8 mouse cellular contexts compared by ENCODE assay signal in the genomic region with DNA sequence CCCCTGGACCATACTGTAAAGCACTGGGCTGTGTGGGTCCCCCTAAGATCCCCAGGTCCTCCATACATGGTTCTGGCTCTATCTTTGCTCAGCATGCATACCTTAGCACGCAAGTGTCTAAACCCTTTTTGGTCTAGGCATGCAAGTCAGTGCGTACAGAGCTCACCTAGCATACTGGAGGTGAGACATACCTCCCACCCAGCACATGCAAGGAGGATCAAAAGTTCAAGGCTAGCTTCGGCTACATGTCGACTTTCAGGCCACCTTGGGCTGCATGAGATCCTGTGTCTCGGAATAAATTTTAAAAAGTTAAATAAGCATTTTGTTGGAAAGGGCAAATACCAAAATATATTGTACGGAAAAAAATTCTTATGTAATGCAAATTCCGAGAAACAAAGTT. TPM values are rescaled to one million over a fixed set of nuclear protein-coding genes. Genes with fewer than 3 reads are reported as not detected.
DNase-seq lines count a peak whose midpoint lies in the region; ATAC-seq and TF ChIP-seq lines count a peak whose summit lies in the region.

No protein-coding gene starts in this region.

- no peaks in the 10 kb centered on the region for H3K9me3 ChIP-seq in heart, embryonic 16.5 days (replicated peaks; ENCODE audit: control insufficient read depth, low read length)
- H3K9me3 ChIP-seq in embryonic facial prominence, embryonic 10.5 days, result no peaks in the 10 kb centered on the region
- no peaks in the 10 kb centered on the region for H3K9me3 ChIP-seq in hindbrain, postnatal 0 days (ENCODE audit: low read length)
- H3K9me3 ChIP-seq in midbrain, embryonic 16.5 days (replicated peaks; ENCODE audit: control insufficient read depth, low read length, poor library complexity, severe bottlenecking), result no peaks in the 10 kb centered on the region

- H3K4me2 ChIP-seq in heart, embryonic 16.5 days (ENCODE audit: low read depth, low read length), result peak overlapping the region; percentile 63
- H3K4me2 ChIP-seq in hindbrain, postnatal 0 days (ENCODE audit: low read depth, low read length), result peak overlapping the region; percentile 52
- H3K4me2 ChIP-seq in midbrain, embryonic 16.5 days (ENCODE audit: low read length), result peak overlapping the region; percentile 58

- TF ChIP-seq CTCF in hindbrain, postnatal 0 days (IDR thresholded peaks at IDR 0.05; ENCODE audit: low read depth), result no peak

- no peak for ATAC-seq in heart, embryonic 16.5 days (replicated peaks; ENCODE audit: extremely low read depth, insufficient read depth, low FRiP score)
- no peak for ATAC-seq in hindbrain, postnatal 0 days
- ATAC-seq in midbrain, embryonic 16.5 days, result peak; percentile 46
- no peak for ATAC-seq in cerebellum, adult (ENCODE audit: insufficient number of reproducible peaks, low FRiP score, low TSS enrichment)
- no peak for ATAC-seq in megakaryocyte-erythroid progenitor cell, adult 5-6 weeks (replicated peaks; ENCODE audit: low FRiP score, low TSS enrichment, poor library complexity, severe bottlenecking)

- no peaks in the 10 kb centered on the region for H3K27me3 ChIP-seq in heart, embryonic 16.5 days (ENCODE audit: control insufficient read depth, insufficient read depth, low read length)
- no peaks in the 10 kb centered on the region for H3K27me3 ChIP-seq in embryonic facial prominence, embryonic 10.5 days (replicated peaks; ENCODE audit: low read depth, poor library complexity, severe bottlenecking)
- H3K27me3 ChIP-seq in hindbrain, postnatal 0 days (ENCODE audit: insufficient read depth, low read length), result no peaks in the 10 kb centered on the region
- no peaks in the 10 kb centered on the region for H3K27me3 ChIP-seq in midbrain, embryonic 16.5 days (ENCODE audit: control insufficient read depth, insufficient read depth, low read depth, low read length)

- peaks cover 6% of the 10 kb centered on the region for H3K4me1 ChIP-seq in heart, embryonic 16.5 days (ENCODE audit: control insufficient read depth, insufficient read depth, low read length)
- peaks cover 6% of the 10 kb centered on the region for H3K4me1 ChIP-seq in embryonic facial prominence, embryonic 10.5 days
- 0 out of 2 replicates have a peak, but pooled peaks cover 5% of the 10 kb centered on the region for H3K4me1 ChIP-seq in hindbrain, postnatal 0 days (ENCODE audit: insufficient read depth, low read length)
- H3K4me1 ChIP-seq in midbrain, embryonic 16.5 days (ENCODE audit: control insufficient read depth, insufficient read depth, low read length), result peaks cover 6% of the 10 kb centered on the region

- 34% methylated on average over 7 of the region's 7 CpGs for WGBS in heart, embryonic 16.5 days
- WGBS in embryonic facial prominence, embryonic 10.5 days, result 46% methylated on average over 7 of the region's 7 CpGs
- WGBS in hindbrain, postnatal 0 days, result 39% methylated on average over 7 of the region's 7 CpGs
- 41% methylated on average over 7 of the region's 7 CpGs for WGBS in midbrain, embryonic 16.5 days

- peak overlapping the region; percentile 45 for H3K4me3 ChIP-seq in heart, embryonic 16.5 days (ENCODE audit: low read length)
- peak overlapping the region; percentile 47 for H3K4me3 ChIP-seq in embryonic facial prominence, embryonic 10.5 days
- H3K4me3 ChIP-seq in hindbrain, postnatal 0 days (ENCODE audit: low read length), result peak overlapping the region; percentile 31
- H3K4me3 ChIP-seq in midbrain, embryonic 16.5 days (ENCODE audit: low read depth, low read length), result peak overlapping the region; percentile 34

- peak overlapping the region; percentile 33; the same call in 1 of the 2 replicates for H3K9ac ChIP-seq in heart, embryonic 16.5 days (ENCODE audit: low read length)
- H3K9ac ChIP-seq in hindbrain, postnatal 0 days (replicated peaks; ENCODE audit: low read length), result no peak overlapping the region
- no peak overlapping the region for H3K9ac ChIP-seq in midbrain, embryonic 16.5 days (ENCODE audit: low read depth, low read length)

- H3K36me3 ChIP-seq in heart, embryonic 16.5 days (ENCODE audit: control insufficient read depth, insufficient read depth), result no peaks in the 10 kb centered on the region
- H3K36me3 ChIP-seq in embryonic facial prominence, embryonic 10.5 days (replicated peaks), result no peaks in the 10 kb centered on the region
- H3K36me3 ChIP-seq in hindbrain, postnatal 0 days (ENCODE audit: insufficient read depth, low read length), result no peaks in the 10 kb centered on the region
- no peaks in the 10 kb centered on the region for H3K36me3 ChIP-seq in midbrain, embryonic 16.5 days (ENCODE audit: control insufficient read depth, insufficient read depth, low read length)

- DNase-seq in heart, adult 18-20 months, result no peak
- no peak for DNase-seq in embryonic facial prominence, embryonic 10.5 days (ENCODE audit: low spot score)
- no peak for DNase-seq in hindbrain, postnatal 0 days (ENCODE audit: low spot score)
- DNase-seq in left cerebral cortex, adult 9 months (ENCODE audit: low spot score in 2 of 2), result no peak

- H3K27ac ChIP-seq in heart, embryonic 16.5 days (ENCODE audit: low read length), result peak overlapping the region; percentile 43
- peak overlapping the region; percentile 30 for H3K27ac ChIP-seq in embryonic facial prominence, embryonic 10.5 days (replicated peaks)
- no peak overlapping the region; the same call in 1 of the 2 replicates for H3K27ac ChIP-seq in hindbrain, postnatal 0 days
- H3K27ac ChIP-seq in midbrain, embryonic 16.5 days (ENCODE audit: low read length), result peak overlapping the region; percentile 72

RNA-seq across cellular contexts. Expression of gene Aacs, which starts 10.4 kb away (rescaled TPM):
- 15.6 and 16.7 TPM in 2 replicates for polyA plus RNA-seq in heart, embryonic 16.5 days (2015; fragmentation: Nextera tagmentation; extraction: Ambion mirVana)
- 1 to 10 TPM; 4.9 to 9.9 TPM for total RNA-seq in heart, adult 18-20 months (2021)
- 51.2 and 60.1 TPM in 2 replicates for polyA plus RNA-seq in embryonic facial prominence, embryonic 10.5 days (2016; fragmentation: Nextera tagmentation; extraction: Ambion mirVana)
- 124 and 125 TPM in 2 replicates for total RNA-seq in hindbrain, postnatal 0 days (2014; rRNA removed)
- 77.3 and 77.6 TPM in 2 replicates for polyA plus RNA-seq in hindbrain, postnatal 0 days (2015; fragmentation: Nextera tagmentation; extraction: Ambion mirVana)
- 100 and 125 TPM in 2 replicates for polyA plus RNA-seq in midbrain, embryonic 16.5 days (2015; fragmentation: Nextera tagmentation; extraction: Ambion mirVana)
- 8.4 and 8.7 TPM in 2 replicates for total RNA-seq in megakaryocyte-erythroid progenitor cell, adult 5-6 weeks (2014; fragmentation: Nextera tagmentation)
- 3.2 and 3.8 TPM in 2 replicates for total RNA-seq in megakaryocyte-erythroid progenitor cell, adult 5-6 weeks (2017)

RNA-seq across cellular contexts. Expression of gene Bri3bp, which starts 23.8 kb away (rescaled TPM):
- polyA plus RNA-seq in heart, embryonic 16.5 days (2015; fragmentation: Nextera tagmentation; extraction: Ambion mirVana), result 44.1 and 45.2 TPM in 2 replicates
- 10 to 100 TPM; 50.9 to 54.5 TPM for total RNA-seq in heart, adult 18-20 months (2021)
- polyA plus RNA-seq in embryonic facial prominence, embryonic 10.5 days (2016; fragmentation: Nextera tagmentation; extraction: Ambion mirVana), result 50.9 and 52.2 TPM in 2 replicates
- 89.3 and 91.2 TPM in 2 replicates for total RNA-seq in hindbrain, postnatal 0 days (2014; rRNA removed)
- 41.7 and 44.2 TPM in 2 replicates for polyA plus RNA-seq in hindbrain, postnatal 0 days (2015; fragmentation: Nextera tagmentation; extraction: Ambion mirVana)
- polyA plus RNA-seq in midbrain, embryonic 16.5 days (2015; fragmentation: Nextera tagmentation; extraction: Ambion mirVana), result 38.3 and 41.6 TPM in 2 replicates
- total RNA-seq in megakaryocyte-erythroid progenitor cell, adult 5-6 weeks (2014; fragmentation: Nextera tagmentation), result 37.4 and 77.0 TPM in 2 replicates
- 28.5 and 31.3 TPM in 2 replicates for total RNA-seq in megakaryocyte-erythroid progenitor cell, adult 5-6 weeks (2017)

RNA-seq across cellular contexts. Expression of gene Dhx37, which starts 31.3 kb away (rescaled TPM):
- polyA plus RNA-seq in heart, embryonic 16.5 days (2015; fragmentation: Nextera tagmentation; extraction: Ambion mirVana), result 8.5 and 10.5 TPM in 2 replicates
- 10 to 100 TPM; 13.4 to 14.1 TPM for total RNA-seq in heart, adult 18-20 months (2021)
- 24.1 and 24.2 TPM in 2 replicates for polyA plus RNA-seq in embryonic facial prominence, embryonic 10.5 days (2016; fragmentation: Nextera tagmentation; extraction: Ambion mirVana)
- total RNA-seq in hindbrain, postnatal 0 days (2014; rRNA removed), result 15.8 and 27.5 TPM in 2 replicates
- 8.0 and 9.8 TPM in 2 replicates for polyA plus RNA-seq in hindbrain, postnatal 0 days (2015; fragmentation: Nextera tagmentation; extraction: Ambion mirVana)
- polyA plus RNA-seq in midbrain, embryonic 16.5 days (2015; fragmentation: Nextera tagmentation; extraction: Ambion mirVana), result 12.4 and 12.8 TPM in 2 replicates
- 21.2 and 34.5 TPM in 2 replicates for total RNA-seq in megakaryocyte-erythroid progenitor cell, adult 5-6 weeks (2014; fragmentation: Nextera tagmentation)
- 69.0 and 83.7 TPM in 2 replicates for total RNA-seq in megakaryocyte-erythroid progenitor cell, adult 5-6 weeks (2017)
